Mouse (Mus musculus) MEL (cell line): ENCODE data around the gene Gramd1b.

Experiments
- CTCF ChIP-seq, 3 experiments: IDR thresholded peaks in 2 of 3; conservative IDR thresholded peaks in 1 of 3; 2 replicates each; pipeline ENCODE4 v1.5.1; 2011 to 2012; ENCODE audit warnings: low read length in 3 of 3, low read depth in 2 of 3, mild to moderate bottlenecking in 2 of 3, improper control_type of control experiment in 1 of 3, inconsistent platforms in 1 of 3, mixed read lengths in 1 of 3, moderate library complexity in 1 of 3; ENCODE audit not compliant: control insufficient read depth in 1 of 3, insufficient read depth in 1 of 3, poor library complexity in 1 of 3, severe bottlenecking in 1 of 3
- E2F4 ChIP-seq: IDR thresholded peaks from 2 replicates; pipeline ENCODE4 v1.6.1; 2011; ENCODE audit warnings: low read depth, low read length, improper control_type of control experiment, borderline replicate concordance
- EP300 ChIP-seq, 2 experiments: IDR thresholded peaks; 2 replicates each; pipeline ENCODE4 v1.6.1; 2011; ENCODE audit warnings: improper control_type of control experiment in 2 of 2, low read length in 2 of 2, low read depth in 1 of 2, mild to moderate bottlenecking in 1 of 2
- MAFK ChIP-seq: IDR thresholded peaks from 2 replicates; pipeline ENCODE4 v1.6.1; 2011; ENCODE audit warnings: low read depth, mild to moderate bottlenecking, low read length, improper control_type of control experiment, borderline replicate concordance
- MAZ ChIP-seq: IDR thresholded peaks from 2 replicates; pipeline ENCODE4 v1.6.1; 2012; ENCODE audit warnings: low read depth, mild to moderate bottlenecking, inconsistent platforms, low read length, improper control_type of control experiment
- MXI1 ChIP-seq: IDR thresholded peaks from 2 replicates; pipeline ENCODE4 v1.6.1; 2011; ENCODE audit warnings: mild to moderate bottlenecking, low read depth, low read length, improper control_type of control experiment
- POLR2A ChIP-seq, 2 experiments: IDR thresholded peaks; 2 replicates each; pipeline ENCODE4 v1.6.1; 2011 to 2012; ENCODE audit warnings: low read length in 2 of 2, mild to moderate bottlenecking in 2 of 2, control low read depth in 1 of 2, improper control_type of control experiment in 1 of 2, low read depth in 1 of 2, moderate library complexity in 1 of 2; ENCODE audit not compliant: control insufficient read depth in 1 of 2, insufficient read depth in 1 of 2, poor library complexity in 1 of 2
- SMC3 ChIP-seq: IDR thresholded peaks from 2 replicates; pipeline ENCODE4 v1.6.1; 2011; ENCODE audit warnings: low read depth, low read length, improper control_type of control experiment
- USF1 ChIP-seq: IDR thresholded peaks from 2 replicates; pipeline ENCODE4 v1.6.1; 2014; ENCODE audit warnings: low read depth, mild to moderate bottlenecking, inconsistent platforms, low read length, improper control_type of control experiment, moderate library complexity
- ZC3H11A ChIP-seq: IDR thresholded peaks from 2 replicates; pipeline ENCODE4 v1.6.1; 2012; ENCODE audit warnings: low read depth, mild to moderate bottlenecking, inconsistent platforms, low read length, improper control_type of control experiment

DNA sequence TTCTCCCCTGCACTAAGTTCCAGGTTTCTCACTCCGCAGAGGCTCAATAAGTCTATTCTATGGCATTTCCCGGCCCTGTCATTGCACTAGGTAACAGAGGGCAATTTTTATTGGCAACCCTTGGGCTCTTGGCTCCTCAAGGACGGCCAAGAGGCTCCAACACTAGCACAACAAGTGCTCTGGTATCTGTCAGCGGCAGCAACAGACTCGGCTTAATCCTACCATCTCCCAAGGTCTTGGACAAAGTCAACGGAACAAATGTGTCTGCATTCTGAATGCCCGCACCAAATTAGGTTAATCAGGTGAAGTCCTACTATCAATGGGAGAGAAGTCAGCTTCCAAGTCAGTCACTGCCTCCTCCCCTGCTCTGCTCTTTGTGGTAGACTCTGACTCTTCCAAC is 93.3 kb downstream of the Gramd1b start:
- TF ChIP-seq MAFK (no peak), E2F4 (no peak), CTCF (IDR thresholded peaks at IDR 0.05 in 2 of 3, conservative IDR thresholded peaks at IDR 0.05 in 1 of 3; ENCODE audit: control insufficient read depth in 1 of 3, insufficient read depth in 1 of 3, low read depth in 2 of 3, low read length in 3 of 3, poor library complexity in 1 of 3, severe bottlenecking in 1 of 3) (no peak), EP300 (IDR thresholded peaks at IDR 0.05; ENCODE audit: low read depth in 1 of 2, low read length in 2 of 2) (no peak), ZC3H11A (no peak), POLR2A (IDR thresholded peaks at IDR 0.05; ENCODE audit: control insufficient read depth in 1 of 2, insufficient read depth in 1 of 2, low read depth in 1 of 2, low read length in 2 of 2, poor library complexity in 1 of 2) (no peak), USF1 (no peak), MXI1 (no peak), SMC3 (no peak), MAZ (no peak)
